ENCODE assay signal across 11 mouse cellular contexts in the genomic region with DNA sequence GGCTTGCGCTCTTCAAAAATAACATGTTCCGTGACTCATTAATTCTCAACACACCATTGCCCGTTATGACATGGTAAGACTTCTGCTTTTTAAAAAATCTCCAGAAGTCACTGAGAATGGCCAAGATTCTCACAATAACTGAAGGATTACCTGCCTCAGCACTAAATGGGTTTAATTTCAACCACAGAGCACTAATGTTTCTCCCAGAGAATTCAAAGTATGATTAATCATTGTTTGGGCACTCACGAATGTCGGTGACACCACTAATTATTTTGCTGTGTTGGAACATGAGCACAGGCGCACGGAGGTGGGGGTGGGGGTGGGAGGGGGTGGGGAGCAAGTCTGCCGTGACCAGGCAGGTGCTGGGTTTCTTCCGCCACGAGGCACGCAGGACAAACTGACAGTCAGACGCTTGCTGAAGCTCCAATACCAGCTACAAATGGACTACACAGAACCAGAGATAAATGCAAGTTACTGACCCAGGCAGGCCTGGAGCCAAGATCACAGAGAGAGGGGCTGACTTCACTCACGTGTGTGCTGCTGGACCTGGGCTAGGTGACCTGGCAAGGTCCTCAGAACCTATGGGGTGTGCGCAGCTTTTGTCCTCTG.
A peak's percentile ranks its signal among the peaks of the same experiment; 100 is the strongest.
DNase-seq lines count a peak whose midpoint lies in the region; ATAC-seq and TF ChIP-seq lines count a peak whose summit lies in the region.
"Had no signal": no experiment of that assay in that cellular context is flagged by ENCODE, and none has a peak within 500 bp of the region (broad histone marks: within the 10 kb centered on the region; RNA-seq: fewer than 3 reads in every experiment).

No protein-coding gene starts in this region.

- no peak overlapping the region for H3K9ac ChIP-seq in lung, embryonic 14.5 days
- H3K9ac ChIP-seq in kidney, embryonic 16.5 days (replicated peaks; ENCODE audit: low read length), result peak overlapping the region; percentile 37; the same call in 1 of the 2 replicates
- no peak overlapping the region for H3K9ac ChIP-seq in neural tube, embryonic 15.5 days (replicated peaks)
- H3K9ac ChIP-seq: embryonic facial prominence, embryonic 12.5 days had no signal

- DNase-seq in gastrocnemius, adult 2 months, result no peak
- no peak for DNase-seq in gastrocnemius, postnatal 4 days (ENCODE audit: low spot score in 2 of 2)
- DNase-seq in lung, embryonic 14.5 days, result no peak
- DNase-seq in lung, postnatal 14 days, result no peak
- no peak for DNase-seq in gastrocnemius, postnatal 10 days
- no peak for DNase-seq in spleen, adult 18-20 months
- DNase-seq: cerebellum, adult 9-11 months; right cerebral cortex, adult 18-20 months had no signal

- TF ChIP-seq CTCF in gastrocnemius, adult 2 months (IDR thresholded peaks at IDR 0.05), result no peak
- no peak for TF ChIP-seq CTCF in lung, embryonic 14.5 days (IDR thresholded peaks at IDR 0.05; ENCODE audit: low read depth)

- H3K27ac ChIP-seq in gastrocnemius, adult 2 months, result 0 out of 2 replicates have a peak overlapping the region, but pooled peaks have one; percentile 3
- H3K27ac ChIP-seq in lung, embryonic 14.5 days (ENCODE audit: low read depth), result peak overlapping the region; percentile 75
- peak overlapping the region; percentile 81 for H3K27ac ChIP-seq in kidney, embryonic 16.5 days (ENCODE audit: low read length)
- peak overlapping the region; percentile 2; the same call in 1 of the 2 replicates for H3K27ac ChIP-seq in neural tube, embryonic 15.5 days (replicated peaks)

- intact Hi-C loops in gastrocnemius, adult 2 months (cut with DNase I), result no loop called here

- no peaks in the 10 kb centered on the region for H3K27me3 ChIP-seq in lung, embryonic 14.5 days (ENCODE audit: insufficient read depth, low read length)
- H3K27me3 ChIP-seq in kidney, embryonic 16.5 days (ENCODE audit: insufficient read depth, low read length), result no peaks in the 10 kb centered on the region
- no peaks in the 10 kb centered on the region for H3K27me3 ChIP-seq in neural tube, embryonic 15.5 days (replicated peaks)
- H3K27me3 ChIP-seq: embryonic facial prominence, embryonic 12.5 days had no signal

- ATAC-seq in lung, embryonic 14.5 days (ENCODE audit: insufficient read depth), result 0 out of 2 replicates have a peak, but pooled peaks have one; percentile 1
- ATAC-seq in kidney, embryonic 16.5 days (ENCODE audit: low FRiP score, low TSS enrichment), result peak; percentile 77
- no peak for ATAC-seq in neural tube, embryonic 15.5 days (ENCODE audit: low FRiP score)

- H3K4me1 ChIP-seq in lung, embryonic 14.5 days (ENCODE audit: insufficient read depth), result peaks cover 34% of the 10 kb centered on the region
- peaks cover 43% of the 10 kb centered on the region for H3K4me1 ChIP-seq in kidney, embryonic 16.5 days (ENCODE audit: insufficient read depth, low read length)
- peaks cover 38% of the 10 kb centered on the region for H3K4me1 ChIP-seq in neural tube, embryonic 15.5 days

- 27% methylated on average over 14 of the region's 14 CpGs for WGBS in lung, embryonic 14.5 days
- 30% methylated on average over 14 of the region's 14 CpGs for WGBS in kidney, embryonic 16.5 days
- WGBS in neural tube, embryonic 15.5 days, result 49% methylated on average over 14 of the region's 14 CpGs

- no peaks in the 10 kb centered on the region for H3K9me3 ChIP-seq in lung, embryonic 14.5 days (ENCODE audit: low read depth, low read length)
- H3K9me3 ChIP-seq in kidney, embryonic 16.5 days (ENCODE audit: low read length), result peaks cover 4% of the 10 kb centered on the region; the same call in 1 of the 2 replicates
- no peaks in the 10 kb centered on the region for H3K9me3 ChIP-seq in neural tube, embryonic 15.5 days (replicated peaks)
- H3K9me3 ChIP-seq: embryonic facial prominence, embryonic 12.5 days had no signal

- peak overlapping the region; percentile 33 for H3K4me2 ChIP-seq in lung, embryonic 14.5 days
- peak overlapping the region; percentile 36 for H3K4me2 ChIP-seq in kidney, embryonic 16.5 days (replicated peaks; ENCODE audit: low read depth, low read length)
- no peak overlapping the region for H3K4me2 ChIP-seq in neural tube, embryonic 15.5 days
- H3K4me2 ChIP-seq: embryonic facial prominence, embryonic 12.5 days had no signal

- H3K4me3 ChIP-seq in gastrocnemius, adult 2 months, result no peak overlapping the region; the same call in 1 of the 2 replicates
- no peak overlapping the region for H3K4me3 ChIP-seq in lung, embryonic 14.5 days (ENCODE audit: low read depth, low read length)
- no peak overlapping the region for H3K4me3 ChIP-seq in kidney, embryonic 16.5 days (ENCODE audit: low read length)
- no peak overlapping the region for H3K4me3 ChIP-seq in neural tube, embryonic 15.5 days (replicated peaks)
- H3K4me3 ChIP-seq: embryonic facial prominence, embryonic 12.5 days had no signal

- H3K36me3 ChIP-seq in lung, embryonic 14.5 days (ENCODE audit: insufficient read depth), result no peaks in the 10 kb centered on the region
- no peaks in the 10 kb centered on the region for H3K36me3 ChIP-seq in kidney, embryonic 16.5 days (ENCODE audit: insufficient read depth, low read length)
- no peaks in the 10 kb centered on the region for H3K36me3 ChIP-seq in neural tube, embryonic 15.5 days
- H3K36me3 ChIP-seq: embryonic facial prominence, embryonic 12.5 days had no signal

Comparison
In these comparisons a context has a peak if more than half of its experiments do, and no peak if none do; other contexts are left out.
1. H3K27ac ChIP-seq: peak in every context shown above with its lines; median percentile 81 in kidney, embryonic 16.5 days; 75 in lung, embryonic 14.5 days; 3 in gastrocnemius, adult 2 months; 2 in neural tube, embryonic 15.5 days.